Mouse (Mus musculus) induced T-regulatory cell, adult 2 months (primary cell): ENCODE measurements around the gene Celsr1.

Source experiments
- DNase-seq: peaks from one replicate; pipeline ENCODE4 v3.0.0-alpha.2; 2012; ENCODE audit warnings: low read depth

Gene Celsr1

DNA sequence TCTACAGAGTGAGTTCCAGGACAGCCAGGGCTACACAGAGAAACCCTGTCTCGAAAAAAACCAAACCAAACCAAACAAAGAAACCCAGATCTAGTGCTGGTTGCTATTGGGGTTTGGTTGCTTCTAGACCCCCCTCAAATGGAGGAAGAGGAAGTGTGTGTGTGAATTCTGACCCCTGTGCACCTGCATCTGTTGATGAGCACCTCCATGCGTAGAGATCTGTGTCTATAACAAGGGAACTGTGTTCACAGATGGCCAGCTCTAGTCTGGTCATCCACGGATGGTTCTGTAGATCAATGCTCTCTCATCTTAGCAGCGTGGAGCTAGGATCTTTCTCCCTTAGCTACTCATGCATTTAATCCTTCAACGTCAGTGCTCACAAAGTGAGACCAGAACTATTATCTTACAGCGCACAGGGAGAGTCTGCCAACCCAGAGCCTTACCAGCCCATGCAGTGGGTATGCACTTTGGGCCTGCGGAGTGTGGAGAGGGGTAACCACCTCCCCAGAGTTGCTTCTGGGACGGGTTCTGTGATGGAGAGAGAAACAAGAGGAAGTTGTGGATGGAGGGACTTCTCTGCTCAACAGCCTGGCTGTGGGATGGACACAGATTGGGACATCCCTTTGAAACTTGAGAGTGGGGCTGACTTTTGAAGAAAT is 30.7 kb upstream of the Celsr1 start:
- DNase-seq, result no peak

- DNase-seq, result peak; percentile 67
These were observed 28.4 kb upstream of the Celsr1 start for GRCm38 (mm10) chr15:86061848-86062481.

DNA sequence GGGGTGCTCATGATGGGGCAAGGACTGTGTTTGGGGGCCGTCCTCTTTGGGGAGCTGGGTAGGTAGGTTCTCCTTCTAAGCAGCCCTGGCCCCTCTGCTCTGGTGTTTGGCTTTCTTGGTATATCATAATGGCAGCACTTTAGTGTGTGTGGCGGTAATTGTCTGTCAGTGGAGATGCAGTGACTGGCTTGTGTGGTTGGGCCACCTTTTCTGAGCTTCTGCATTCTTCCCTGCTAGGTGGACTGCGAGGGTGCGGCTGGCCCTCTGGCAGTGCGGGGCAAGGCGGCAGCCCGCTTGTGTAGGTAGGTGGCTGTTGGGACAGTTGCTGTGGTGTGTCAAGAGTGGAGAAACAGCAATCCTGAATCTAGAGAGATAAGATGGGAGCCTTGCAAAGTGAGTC is 27.6 kb upstream of the Celsr1 start:
- DNase-seq, result peak; percentile 49

- DNase-seq, result peak; percentile 33
These were observed 27.0 kb upstream of the Celsr1 start for GRCm38 (mm10) chr15:86060581-86060980.

DNA sequence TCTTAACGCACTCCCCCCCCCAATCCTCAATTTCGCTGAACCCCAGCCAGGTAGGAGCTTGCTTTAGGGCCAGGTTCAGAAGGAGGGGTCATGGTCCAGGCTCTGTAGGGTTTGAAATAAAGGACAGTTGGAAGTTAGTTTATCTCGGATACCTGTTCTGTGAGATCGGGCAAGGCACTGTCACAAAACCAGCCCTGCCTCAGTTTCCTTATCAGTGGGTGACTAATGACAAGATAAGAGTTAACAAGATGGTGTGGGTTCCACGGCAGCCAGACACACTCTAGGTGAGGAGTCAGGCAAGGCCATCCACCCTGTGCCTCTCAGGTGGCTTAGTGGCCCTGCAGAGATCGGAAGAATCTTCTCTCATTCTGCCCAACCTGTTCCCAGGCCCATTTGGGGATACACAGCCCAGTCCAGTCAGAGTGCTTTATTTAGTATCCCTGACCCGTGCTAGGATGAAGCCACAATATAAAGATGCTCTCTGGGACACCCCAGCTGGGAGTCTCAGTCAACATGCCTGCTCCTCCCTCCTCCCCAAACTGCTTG is 26.3 kb upstream of the Celsr1 start:
- peak; percentile 47 for DNase-seq

DNA sequence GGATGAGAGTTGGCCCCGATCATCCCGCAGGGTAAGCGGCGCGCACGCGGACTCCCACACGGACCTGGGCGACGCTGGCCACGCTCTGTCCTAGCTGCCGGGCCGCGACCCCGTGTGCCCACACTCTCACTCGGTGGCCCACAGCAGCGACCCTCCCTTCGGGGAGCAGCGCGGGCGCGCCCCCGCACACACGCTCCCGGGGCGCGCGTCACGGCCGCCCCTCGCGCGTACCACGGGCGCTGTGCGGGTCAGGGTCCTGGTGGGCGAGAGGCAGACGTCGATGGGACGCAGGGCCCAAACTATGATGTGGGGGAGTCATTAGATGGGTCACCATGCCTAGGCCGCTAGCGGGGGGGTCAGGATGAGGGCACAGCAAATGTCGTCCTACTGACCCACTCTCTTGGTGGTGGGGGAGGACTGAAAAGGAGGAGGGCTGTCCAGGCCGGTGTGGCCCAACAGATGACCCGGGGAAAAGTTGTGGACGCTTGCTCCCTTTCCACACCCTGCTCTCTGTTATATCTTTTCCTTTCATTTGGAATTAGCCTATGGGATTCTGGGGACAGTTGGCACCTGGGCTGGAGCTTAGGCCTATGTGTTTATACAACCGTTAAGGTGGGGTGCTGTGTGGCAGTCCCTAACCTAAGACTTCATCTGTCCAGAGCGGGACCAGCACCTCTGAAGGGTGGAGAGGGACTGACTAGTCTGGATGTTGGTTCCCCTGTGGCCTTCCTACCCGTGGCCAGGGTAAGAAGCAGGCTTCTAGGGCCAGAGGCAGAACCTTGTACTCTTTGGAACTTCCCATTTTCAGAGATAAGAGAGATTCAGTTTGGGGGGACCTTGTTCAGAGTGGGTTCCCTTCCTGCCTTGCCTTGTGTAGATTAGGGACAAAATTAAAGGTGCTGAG is 25.6 kb upstream of the Celsr1 start:
- peak; percentile 44 for DNase-seq

DNA sequence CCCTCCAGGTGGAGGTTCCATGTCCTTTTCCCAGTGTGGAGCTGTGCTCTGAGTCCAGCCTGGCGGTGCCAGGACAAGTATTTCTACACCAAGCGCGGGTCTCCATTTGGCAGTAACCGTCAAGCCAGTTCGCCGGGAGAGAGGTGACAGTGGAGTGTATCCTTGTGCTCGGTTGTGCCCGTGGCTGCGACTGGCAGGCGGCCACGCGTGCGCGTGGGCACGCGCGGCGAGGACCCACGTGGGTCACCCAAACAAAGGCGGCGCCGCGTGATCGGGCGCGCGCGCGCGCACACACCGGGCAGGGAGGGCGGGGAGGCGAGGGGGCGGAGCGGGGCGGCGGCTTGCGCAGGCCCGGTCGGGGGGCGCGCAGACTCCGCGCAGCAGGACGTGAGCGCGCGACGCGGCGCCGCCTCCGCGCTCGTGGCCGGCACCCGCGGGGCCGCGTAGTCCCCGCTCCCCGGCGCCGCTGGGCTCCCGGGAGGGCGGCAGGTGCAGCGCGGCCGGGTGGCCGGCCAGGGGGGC is 24.9 kb upstream of the Celsr1 start:
- peak; percentile 91 for DNase-seq

DNA sequence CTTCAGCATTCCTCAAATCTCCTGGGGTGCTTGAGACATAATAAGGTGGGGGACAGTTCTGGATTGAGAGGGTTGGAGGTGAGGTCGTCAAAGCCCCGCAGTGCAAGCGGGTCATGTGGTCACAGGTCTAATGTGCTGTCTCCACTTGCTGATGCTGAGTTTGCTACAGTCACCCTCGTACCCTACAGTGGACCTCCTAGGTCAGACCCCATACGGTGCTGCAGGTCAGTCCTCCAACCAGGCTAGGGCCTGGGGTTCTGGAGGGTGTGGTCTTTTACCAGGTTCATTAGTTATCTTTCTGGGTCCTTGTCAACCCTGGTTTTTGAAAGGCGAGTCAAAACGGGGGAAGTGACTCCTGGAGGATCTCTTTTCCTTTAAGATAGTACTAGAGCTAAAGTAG is 24.3 kb upstream of the Celsr1 start:
- no peak for DNase-seq

DNA sequence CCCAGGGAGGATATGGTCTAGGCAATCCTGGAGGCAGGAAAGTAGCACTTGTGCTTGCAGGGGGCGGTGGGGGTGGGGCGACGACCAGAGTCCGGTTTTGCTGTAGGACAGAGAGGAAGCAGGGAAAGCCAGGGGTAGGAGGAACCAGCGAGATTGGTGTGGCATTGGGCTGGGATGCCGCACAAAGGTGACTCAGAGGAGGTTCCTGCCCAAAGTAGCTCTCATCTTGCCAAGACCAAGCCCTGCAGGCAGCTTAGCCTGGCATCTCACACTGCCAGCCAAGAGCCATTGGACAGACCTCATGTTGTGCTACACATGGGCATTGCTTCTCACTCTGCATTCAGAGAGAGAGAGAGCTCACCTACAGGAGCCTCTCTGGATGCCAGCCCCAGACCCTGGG is 23.8 kb upstream of the Celsr1 start, which contains the start of gene Gramd4:
Gramd4 (plus strand) TSS at position 283 of the 400 bp plus-strand sequence.
- peak; percentile 24 for DNase-seq

DNA sequence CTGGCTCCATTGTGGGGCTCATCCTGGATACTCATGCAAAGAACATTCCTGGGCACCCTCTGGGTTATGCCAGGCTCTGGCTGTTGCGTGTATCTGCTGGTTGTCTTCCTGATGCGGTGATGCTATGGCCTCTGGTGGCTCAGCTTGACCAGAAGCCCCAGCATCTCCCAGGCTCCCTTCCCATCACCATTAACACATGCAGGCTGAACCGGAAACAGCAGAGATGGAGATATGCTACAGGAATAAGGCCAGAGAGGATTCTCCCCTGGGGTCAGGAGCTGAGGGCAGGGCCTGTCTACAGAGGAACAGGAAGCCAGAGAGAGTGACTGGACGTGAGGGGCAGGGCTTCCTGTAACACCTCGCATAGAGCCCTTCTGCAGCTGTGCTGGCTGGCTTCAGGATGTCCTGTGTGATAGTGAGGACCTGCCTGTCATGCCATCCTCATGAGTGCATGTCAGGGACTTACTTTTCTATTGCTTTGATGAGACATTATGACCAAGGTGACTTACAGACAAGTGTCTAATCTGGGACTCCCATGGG is 22.7 kb upstream of the Celsr1 start:
- DNase-seq, result peak; percentile 60

DNA sequence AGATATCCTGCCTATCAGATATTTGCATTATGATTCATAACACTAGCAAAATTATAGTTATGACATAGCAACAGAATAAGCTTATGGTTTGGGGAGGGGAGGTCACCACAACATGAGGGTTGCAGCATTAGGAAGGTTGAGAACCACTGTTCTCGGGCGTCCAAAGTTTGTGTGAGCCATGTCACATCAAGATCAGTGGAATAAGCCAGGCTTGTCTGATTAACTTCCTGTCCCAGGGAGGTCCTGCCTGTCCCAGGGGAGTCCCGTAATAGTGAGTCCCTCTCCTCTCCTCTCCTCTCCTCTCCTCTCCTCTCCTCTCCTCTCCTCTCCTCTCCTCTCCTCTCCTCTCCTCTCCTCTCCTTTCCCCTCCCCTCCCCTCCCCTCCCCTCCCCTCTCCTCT is 21.3 kb upstream of the Celsr1 start:
- DNase-seq, result peak; percentile 59

DNA sequence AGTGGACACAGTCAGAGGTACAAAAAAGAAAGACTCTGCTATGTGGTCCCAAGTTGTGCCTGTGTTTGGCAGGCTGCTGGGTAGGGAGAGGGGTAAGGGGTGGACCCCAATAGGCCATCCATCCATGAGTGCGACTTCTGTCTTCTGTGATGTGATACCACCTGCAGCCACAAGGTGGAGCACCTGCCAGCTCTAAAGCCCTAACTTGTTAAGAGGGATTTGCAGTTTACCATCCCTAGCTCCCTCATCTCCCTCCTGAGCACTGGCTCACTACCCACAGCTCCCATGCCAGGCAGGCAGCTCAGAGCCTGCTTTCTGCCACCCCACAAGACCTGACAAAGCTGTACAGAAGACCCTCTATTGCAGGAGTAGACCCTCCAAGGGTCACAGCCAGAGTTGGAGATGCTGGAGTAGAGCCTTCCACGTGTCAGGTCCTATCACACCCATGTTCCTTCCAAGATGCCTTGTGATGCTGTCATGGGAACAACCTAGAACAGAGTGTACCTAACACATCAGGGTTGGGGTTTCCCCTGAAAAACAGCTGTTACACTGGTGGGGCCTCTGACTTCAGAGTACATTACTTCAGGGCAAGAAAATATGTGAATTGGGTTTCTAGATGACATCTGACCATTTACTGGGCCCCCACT is 20.4 kb upstream of the Celsr1 start:
- peak; percentile 92 for DNase-seq

DNA sequence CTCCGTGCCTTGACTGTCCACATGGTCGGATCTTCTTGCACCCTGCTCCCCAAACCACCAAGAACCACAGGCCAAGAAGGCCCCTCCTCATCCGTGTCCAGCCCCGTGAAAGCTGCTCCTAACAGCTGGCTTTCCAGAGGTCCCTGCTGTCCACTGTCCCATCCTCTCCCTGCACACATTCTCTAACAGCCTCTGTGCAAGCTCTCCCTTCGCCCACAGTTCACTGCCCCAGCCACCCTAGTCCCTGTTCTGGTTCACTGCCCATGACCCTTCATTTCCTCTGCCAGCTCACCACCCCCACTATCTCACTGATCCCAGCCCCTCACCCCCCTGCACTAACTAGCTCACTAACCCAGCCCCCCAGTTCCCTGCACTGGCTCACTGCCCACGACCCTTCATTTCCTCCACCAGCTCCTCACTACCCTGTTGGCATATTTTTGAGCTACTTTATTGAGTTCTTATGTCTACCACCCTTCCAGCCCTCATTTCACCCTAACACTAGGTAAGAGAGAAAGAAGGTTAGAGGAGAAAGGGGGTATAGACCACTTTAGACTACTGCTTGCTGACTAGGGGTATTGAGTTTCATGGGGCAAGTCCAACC is 18.4 kb upstream of the Celsr1 start:
- peak; percentile 29 for DNase-seq

DNA sequence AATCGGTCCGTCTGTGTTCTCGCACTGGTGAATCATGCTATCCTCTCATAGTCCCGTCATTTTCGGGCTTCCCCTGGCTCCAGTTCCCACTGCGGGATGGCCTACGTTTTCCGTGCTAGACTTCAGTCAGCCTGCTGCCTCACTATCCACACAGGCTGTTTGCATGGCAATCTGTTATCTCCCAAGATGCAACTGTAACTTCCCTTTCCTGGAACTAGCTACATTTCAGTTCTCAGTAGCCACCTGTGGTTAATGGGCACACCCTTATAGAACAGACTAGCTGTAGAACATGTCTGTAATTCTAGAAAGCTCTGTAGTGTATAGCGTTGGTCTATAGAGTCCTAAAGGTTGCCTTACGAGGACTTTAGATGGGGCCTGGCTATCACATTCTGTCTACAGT is 17.6 kb upstream of the Celsr1 start:
- DNase-seq, result peak; percentile 74

GRCm38 (mm10) chr15:86050170-86050743 is 16.7 kb upstream of the Celsr1 start:
- DNase-seq, result no peak

GRCm38 (mm10) chr15:86049510-86049909 is 15.9 kb upstream of the Celsr1 start:
- DNase-seq, result no peak

- peak; percentile 61 for DNase-seq
These were observed 8.8 kb upstream of the Celsr1 start for GRCm38 (mm10) chr15:86042364-86042763.

- DNase-seq, result no peak
These were observed 7.8 kb upstream of the Celsr1 start for GRCm38 (mm10) chr15:86041421-86041820.

DNA sequence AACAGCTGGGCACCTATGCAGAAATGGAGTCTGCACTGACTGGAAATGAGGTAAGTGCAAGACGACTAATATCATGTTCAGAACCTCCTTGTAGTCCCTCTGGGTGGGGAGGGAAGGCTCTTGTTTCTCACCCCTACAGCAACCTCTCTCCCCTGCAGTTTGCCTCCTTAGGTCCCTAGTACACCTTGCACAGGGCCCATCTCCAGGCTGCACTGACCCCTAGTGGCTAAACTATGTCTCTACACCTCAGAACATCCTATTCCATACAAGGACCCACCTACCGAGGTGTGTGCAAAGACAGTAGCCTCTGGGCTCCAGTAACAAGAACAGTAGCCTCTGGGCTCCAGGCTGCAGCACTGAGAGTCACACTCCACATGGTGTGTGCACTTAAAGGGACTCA is 5.2 kb upstream of the Celsr1 start:
- peak; percentile 91 for DNase-seq

DNA sequence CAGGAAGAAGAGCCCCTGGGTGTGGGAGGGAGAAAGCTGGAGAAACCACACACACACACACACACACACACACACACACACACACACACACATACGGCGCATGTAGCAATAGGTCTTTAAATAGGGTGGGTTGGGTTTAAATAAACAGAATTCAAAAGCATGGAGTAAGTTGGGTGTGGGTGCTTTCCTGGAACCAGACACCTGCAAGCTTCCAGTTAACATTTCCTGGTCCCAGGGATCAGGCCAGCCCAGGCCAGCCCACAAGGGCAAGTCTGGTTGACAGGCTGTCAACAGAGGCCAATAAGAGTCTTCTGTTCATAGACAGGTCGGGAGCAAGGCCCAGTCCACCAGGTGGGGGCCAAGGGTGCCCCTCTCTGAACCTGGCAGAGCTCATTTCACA is 2.3 kb upstream of the Celsr1 start:
- DNase-seq, result no peak
